Mouse (Mus musculus) 416B (cell line): ENCODE results near the gene Prkg1.

Experiments
- DNase-seq: peaks from one replicate; pipeline ENCODE4 v3.0.0; 2011; ENCODE audit warnings: low read depth

Gene Prkg1

DNA sequence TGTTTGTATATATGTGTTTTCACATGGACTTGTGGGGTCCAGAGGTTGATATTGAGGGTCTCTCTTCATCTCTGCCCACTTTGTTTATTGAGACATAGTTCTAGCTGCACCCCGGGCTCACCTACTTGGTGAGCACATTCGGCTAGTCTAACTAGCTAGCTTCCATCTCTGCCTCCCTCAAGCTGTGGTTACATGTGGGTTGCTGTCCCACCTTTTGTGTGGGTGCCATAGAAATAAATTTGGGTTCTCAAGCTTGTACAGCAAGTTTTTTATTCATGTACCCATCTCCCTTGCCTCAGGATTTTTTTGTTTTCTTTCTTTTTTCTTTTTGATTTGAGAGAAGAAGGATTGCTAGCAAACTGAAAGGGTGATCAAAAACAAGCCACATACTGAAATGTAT lies 617.4 kb downstream of the Prkg1 start:
- DNase-seq: no peak

DNA sequence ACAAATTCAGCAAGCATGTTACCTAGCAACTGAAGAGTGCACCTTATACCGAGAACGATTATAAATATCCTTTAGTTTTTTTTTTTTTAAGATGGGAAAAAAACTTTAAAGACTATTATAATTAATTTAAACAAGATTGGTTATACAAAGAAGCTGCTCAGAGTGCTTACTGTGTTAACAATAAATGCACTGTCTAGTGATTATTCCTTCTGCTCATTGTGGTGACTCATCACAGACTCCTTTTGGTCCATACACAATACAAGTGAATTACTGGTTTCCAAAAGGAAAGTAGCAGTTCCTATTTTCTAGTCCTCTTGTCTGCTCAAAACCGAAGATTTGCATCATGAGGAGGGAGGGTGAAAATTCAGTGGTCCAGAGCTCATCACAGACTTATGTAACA lies 618.7 kb downstream of the Prkg1 start:
- no peak for DNase-seq

DNA sequence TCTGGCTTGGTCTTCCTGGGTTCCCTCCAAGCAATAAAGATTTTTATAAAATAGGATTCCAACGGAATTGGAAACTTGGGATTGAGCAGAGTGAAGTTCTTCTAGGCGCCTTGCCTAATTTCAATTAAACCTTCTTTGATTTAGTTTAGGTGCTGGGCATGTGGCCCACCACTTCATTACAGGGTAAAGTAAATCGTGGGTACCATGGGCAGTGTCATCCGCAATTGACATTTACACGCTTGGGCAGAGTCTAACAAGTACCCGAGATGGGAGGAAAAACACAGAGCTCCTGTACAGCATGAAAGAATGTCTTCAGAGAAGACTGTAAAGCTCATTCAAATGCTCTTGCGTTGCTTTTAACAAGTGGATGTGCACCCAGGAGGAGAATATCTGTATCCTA lies 622.9 kb downstream of the Prkg1 start:
- DNase-seq: no peak

DNA sequence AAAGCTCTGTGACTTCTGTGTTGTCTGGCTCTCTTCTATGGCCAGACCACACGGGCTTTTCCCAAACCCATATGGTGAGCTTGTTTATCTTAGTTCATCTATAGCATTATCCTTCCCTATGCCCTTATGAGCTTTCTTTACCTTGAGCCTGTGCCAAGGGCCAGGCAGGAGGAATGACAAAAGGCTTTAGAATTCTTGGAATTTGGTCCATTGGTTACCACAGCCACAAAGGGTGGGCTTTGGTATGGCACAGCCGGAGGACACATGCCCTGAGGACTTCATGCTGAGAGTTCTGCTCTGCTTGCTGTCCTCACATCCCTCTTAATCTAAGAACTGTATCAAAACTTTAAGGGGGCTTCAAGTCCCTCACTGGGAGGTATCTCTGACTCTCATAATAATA lies 628.5 kb downstream of the Prkg1 start:
- no peak for DNase-seq

DNA sequence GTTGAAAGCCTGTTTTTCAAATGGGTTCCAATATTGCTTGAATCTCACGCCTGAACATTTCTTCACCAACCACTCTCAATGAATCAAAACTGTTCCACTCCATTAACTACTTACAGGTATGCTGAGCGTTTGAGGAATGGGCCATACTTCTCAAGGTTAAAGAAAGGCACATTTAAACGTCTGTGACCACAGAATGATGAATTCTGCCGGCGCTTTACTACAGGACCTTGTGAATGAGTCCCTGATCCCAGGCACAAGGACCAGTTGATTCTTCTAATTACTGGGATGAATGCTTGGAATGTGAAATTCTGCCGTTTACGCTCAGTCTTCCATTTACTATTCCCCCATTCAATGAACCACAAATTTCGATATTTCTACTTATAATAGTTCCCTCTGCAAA lies 632.2 kb downstream of the Prkg1 start:
- no peak for DNase-seq

DNA sequence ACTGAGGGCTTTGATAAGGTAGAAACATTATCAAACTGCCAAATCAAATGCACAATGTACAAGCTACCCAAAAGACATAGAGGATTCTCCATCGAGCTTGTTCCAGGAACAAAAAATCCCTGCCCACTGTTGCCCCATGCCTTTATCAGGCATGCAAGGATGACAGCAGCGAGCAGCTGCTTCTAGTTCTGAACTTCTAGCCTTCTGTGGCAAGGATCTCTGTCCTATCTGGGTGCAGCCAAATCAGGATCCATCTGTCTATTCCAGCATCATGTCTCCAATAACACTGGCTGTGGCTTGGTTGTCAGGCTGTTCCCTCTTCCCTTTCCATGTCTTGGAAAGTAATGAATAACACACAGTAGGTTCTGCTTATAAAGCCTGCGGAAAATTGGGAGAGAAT lies 640.2 kb downstream of the Prkg1 start:
- no peak for DNase-seq

DNA sequence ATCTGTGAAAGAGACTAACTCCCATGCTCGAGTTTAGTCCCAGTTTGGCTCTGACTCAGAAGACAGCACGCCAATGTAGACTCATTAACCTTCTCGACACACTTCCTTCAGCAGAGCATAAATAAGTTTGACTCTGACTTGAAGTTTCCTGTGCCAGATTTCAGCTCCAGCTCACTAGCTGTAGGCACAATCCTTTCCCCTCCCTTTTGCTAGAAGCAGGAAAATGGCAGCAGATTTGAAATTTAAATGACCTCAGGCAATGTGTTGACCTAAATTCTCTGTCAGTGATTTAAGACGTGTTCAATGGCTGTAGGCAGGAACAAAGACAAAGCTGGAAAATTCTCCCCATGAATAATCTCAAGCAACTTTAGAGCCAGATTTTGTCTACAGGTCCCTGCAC lies 650.1 kb downstream of the Prkg1 start:
- DNase-seq: no peak

DNA sequence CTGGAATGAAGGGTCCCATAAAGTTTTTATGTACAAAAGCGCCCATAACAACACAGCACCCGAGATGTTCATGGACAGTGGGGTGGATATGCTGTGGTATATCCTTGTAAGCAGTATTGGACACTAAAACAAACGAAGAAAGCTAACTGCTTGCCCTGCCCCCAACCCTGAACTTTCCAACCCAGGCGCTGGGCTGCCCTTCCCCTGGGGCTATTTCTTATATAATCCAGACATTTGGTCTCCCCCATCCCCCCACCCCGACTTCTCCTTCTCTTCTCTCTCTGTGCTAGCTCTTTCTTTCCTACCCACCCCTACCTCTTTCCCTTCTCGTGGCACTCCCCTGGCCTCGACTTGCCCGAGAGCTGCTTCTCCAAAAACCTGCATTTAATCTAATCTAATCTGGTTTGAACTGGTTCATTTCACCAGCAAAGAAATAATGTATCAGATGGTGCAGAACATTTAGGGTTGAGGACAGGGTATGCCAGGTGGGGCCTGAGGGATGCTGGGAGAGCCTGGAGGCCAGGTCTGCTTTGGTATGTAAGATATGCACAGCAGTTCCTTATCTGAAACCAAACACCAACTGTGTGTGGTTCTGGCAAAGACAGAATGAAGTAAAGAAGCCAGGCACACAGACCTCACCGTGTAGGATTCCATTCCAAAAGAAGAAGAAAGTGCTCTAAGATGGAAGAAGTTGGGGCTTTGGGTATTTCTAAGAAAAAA lies 657.8 kb downstream of the Prkg1 start:
- DNase-seq: no peak

DNA sequence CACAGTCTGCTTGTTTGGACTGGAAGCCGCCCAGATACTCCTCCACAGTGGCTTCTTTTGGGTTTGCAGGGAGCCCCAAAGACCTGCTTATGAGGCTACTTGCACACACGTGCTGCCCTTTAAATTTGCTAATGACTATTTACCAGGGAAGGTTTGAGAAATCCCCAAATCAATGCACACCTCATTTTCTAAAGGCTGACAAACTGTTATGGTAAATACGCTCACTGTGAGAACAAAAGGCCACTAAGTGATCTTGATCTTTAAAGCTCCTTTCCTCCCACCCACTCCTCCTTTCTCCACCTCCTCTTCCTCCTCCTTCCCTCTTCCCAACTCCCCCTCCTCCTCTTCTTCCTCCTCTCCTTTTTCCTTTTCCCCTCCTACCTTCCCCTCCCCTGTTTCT lies 658.8 kb downstream of the Prkg1 start:
- DNase-seq: no peak

DNA sequence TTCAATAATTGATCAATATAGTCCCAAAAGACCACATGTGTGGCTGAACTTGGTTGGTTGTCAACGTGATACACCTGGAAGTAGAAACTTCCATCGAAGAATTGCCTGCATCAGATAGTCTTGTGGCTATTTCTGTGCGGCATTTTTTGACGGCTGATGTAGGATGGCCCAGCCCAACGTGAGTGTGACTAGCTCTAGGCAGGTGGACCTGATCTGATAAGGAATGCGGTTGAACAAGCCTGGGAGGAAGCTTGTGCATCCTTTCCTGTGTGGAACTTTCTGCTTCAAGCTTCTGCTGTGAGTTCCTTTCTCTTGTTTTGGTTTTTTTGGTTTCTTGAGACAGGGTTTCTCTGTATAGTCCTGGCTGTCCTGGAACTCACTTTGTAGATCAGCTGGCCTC lies 660.1 kb downstream of the Prkg1 start:
- DNase-seq: peak; percentile 72

DNA sequence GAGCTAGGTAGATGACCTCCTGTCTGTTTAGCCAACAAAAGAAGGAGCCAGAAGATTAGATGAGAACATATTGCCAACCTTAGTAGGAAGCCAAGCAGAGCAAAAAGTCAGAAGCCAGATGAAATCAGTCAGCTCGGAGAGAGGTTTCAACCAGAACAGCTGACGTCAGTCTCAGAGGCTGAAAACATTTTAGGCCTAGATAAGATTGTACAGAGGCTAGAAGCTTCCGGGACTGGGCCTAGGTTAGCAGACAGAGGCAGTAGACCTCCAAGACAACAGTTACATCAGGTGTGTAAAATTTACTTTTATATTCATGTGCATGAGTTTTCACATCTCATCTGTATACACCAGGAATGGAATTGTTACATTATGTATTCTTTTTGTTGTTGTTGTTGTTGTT lies 665.5 kb downstream of the Prkg1 start:
- DNase-seq: no peak

DNA sequence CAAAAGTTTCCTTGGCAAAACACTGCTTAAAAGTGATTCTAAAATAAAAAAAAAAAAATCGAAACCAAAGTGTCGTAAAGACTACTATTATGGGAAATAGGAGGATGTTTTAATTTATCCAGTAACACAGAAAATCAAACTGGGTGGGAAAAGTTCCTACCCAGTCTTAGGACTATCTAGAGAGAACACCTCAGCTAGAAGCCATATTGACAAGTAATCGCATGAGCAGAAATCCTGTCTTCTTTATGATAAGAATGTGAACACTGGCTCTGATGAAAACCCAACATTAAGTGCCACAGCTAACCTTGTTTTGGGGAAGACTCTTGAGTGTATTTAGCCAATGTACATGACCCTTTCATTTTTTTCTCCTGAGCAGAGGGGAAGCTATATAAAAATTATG lies 667.0 kb downstream of the Prkg1 start:
- DNase-seq: no peak

DNA sequence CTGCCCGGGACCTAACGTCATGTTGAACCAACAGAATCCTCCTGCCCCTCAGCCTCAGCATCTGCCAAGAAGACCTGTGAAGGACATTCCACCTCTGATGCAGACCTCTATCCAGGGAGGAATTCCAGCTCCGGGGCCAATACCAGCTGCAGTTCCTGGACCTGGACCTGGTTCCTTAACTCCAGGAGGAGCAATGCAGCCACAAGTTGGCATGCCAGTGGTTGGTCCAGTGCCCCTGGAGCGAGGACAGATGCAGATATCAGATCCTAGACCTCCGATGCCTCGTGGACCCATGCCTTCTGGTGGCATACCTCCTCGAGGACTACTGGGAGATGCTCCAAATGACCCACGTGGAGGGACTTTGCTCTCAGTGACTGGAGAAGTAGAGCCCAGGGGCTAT lies 681.1 kb downstream of the Prkg1 start:
- no peak for DNase-seq

DNA sequence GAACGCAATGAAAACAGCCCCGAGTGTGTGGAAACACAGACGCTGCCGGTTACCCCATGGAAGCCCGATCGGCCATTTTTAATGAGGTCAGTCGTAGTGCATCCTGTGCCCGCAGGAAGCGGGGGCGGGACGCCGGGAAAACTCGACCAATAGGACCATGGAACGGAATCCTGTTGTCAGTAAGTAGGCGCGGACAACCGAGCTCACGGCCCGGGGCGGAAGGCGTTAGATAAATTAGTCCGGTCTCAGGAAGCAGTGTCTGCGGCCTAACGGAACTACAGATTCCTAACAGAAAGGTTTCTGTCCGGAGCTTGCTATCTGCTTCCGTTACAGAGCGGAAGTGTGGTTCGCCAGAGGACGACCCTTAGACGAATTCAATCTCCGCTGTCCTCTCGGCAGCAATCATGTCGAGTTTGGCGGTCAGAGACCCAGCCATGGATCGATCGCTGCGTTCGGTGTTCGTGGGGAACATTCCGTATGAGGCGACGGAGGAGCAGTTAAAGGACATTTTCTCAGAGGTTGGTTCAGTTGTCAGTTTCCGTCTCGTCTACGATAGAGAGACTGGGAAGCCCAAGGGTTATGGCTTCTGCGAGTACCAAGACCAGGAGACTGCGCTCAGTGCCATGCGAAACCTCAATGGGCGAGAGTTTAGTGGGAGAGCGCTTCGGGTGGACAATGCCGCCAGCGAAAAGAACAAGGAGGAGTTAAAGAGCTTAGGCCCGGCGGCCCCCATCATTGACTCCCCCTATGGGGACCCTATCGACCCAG lies 682.0 kb downstream of the Prkg1 start, which contains the start of gene Cstf2t:
Gene Cstf2t (plus strand): TSS at position 176 of the 768 bp plus-strand sequence.
- peak; percentile 99 for DNase-seq

DNA sequence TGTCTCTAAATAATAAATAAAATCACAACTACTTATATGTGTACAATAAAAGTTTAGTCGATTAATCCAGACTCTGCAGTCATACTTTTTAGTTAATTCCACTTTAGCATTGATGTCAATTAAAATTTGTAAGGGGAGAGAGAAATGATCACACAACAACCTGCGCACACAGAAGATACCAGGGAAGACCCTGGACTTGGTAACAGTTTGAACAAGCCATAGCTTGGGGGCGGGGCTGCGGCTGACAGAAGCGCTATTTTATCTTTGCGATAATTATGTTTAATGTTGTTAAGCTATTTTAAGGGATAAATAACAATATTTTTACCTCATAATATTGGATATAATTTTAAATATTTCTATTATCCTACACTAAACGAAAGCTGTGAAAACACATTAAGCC lies 682.6 kb downstream of the Prkg1 start:
- no peak for DNase-seq

DNA sequence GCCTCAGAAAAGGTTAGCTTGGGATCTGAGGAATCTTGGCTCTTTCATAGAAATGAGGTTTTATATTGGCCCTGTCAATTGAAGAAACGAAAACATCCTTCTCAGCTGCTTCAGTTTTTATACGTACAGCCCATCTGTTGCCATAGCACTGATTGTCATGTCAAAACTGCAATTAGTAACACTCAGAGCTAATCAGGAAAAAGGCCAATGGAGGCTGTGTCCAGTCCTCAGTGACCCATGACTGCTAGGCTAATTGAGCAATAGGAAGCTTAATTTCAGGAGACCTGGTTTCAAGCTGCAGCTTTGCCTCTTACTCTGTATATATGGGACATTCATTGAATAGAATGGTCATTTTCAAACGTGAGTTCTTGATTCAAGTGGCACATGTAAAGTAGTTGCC lies 686.6 kb downstream of the Prkg1 start:
- DNase-seq: no peak

DNA sequence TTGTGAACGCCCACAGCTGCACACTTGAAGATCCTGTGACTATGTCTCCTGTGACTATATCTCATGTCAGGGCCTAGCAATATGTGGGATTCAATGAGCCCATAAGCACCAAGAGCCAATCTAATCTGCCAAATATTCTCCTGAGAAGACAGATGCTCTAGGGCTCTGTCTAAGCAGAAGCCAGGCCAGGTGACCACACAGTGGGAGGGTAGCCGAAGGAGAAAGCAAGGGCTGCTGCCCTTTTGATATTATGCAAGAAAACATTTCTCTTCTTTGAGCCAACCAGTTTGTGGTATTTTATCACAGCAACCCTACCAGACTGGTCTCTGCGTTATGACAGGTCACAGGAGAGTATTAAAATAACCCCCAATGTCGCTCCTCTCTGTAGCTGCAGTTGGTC lies 688.7 kb downstream of the Prkg1 start:
- no peak for DNase-seq

DNA sequence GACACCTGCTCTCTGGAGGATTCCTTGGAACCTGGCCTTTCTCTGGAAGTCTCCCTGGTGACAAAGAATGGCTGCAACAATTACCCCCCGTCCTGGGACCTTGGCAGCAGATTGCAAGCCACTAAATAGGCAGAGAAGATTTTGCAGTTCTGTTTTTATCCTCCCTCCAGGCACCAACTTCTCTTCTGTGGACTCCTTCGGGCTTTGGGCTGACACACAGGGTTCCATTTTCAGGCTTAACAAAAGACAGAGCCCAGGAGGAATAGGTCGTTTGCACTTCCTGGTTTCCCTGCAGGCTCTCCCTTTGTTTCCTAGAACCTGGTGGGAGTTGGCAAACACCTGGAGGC lies 690.1 kb downstream of the Prkg1 start:
- no peak for DNase-seq

DNA sequence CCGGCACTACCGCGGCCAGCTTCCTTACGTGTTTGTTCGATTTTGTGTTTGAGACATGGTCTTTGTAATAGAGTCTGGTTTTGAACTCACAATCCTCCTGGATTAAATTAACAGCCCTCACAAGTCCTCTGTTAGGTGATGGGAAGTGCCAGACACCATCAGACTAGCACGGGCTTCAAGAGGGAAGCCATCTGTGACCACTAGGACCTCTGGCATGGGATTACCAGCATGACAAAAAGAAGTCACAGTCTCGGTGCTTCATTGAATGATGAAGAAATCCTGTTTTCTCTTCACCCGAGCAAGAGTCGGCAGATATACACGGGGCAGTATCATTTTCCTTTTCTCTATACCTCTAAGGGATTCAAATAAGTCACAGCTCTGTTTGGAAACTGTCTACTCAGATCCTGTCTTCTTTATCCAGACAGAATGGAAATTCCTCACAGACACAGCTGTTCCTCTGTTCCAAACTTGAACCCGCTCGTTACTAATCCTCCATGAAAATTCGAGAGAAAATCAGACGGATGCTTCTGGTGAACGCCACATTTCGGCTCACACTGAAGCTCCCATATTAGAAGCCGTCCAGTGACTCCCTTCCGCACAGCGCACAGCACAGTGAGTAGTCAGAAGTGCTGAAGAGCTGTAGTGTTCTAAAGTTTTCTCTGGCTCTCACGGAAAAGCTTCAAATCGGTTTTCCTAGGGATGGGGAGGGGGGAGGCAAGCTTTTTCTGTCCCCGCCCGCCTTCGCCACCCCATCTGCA lies 690.7 kb downstream of the Prkg1 start:
- DNase-seq: no peak

DNA sequence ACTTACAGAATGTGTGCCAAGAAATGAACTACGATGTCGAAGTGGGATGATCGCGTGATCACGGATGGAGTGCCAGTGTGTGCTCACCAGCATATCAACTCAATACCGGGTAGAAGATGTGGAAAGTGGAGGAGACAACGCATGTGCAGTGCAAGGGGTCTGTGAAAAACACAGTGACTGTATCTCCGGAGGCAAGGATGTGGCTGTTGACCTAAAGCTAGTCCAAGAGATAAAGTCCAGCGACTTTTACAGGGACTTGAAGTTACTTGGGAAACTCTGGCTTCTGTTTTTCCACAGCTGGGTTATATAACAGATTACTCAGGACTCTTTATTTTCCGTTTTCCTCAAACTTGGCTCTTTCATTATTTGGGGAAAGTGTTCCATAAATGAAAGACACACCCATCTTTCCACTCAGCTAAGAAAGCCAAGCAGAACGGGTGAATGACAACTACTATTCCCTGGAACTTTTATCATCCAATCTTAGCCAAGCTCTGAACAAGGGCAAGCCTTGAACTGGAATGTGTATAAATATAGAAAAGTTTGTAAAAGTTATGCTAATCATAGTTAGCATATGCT lies 699.5 kb downstream of the Prkg1 start:
- DNase-seq: no peak

DNA sequence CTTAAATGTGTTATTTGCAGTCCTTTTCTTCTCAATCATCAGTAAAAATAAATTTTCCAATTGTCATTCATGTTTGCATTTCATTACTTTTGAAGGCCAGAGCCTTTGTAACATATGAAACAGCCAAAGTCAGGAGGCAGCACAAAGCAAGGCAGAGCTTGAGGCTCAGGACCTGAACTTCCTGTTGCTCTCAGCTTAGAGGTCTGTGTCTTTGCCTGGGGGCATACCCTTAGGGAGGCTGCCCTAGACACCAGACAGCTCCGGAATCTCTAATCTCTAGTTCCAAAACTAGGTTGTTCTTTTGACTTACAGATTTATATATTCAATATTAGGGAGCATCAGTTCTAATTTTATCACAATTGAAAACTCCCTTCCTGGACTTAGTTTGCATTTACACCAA lies 700.1 kb downstream of the Prkg1 start:
- no peak for DNase-seq

DNA sequence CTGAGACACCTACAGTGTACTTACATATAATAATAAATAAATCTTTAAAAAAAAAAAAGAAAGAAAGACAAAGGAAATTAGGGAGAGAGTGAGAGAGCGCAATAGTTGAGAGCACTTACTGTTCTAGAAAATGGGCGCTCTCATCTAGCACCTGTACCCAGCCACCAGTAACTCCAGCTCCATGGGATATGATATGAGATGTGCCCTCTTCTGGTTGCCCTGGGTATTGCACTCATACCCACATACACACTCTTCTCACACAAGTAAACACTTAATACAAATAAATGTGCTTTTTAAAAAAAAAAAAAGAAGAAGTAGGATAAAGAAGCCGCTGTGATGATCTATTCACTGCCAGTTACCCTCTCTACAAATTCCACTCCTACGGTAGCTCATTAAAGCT lies 718.2 kb downstream of the Prkg1 start:
- peak; percentile 35 for DNase-seq
